Mouse (Mus musculus) heart, adult 2 months (tissue): ENCODE data around the gene Diablo. TPM values are rescaled to one million over a fixed set of nuclear protein-coding genes. Genes with fewer than 3 reads are reported as not detected.
A peak's percentile ranks its signal among the peaks of the same experiment; 100 is the strongest.
"Not testable (repeated sequence)": the region's sequence is repeated elsewhere in the genome, so short reads cannot be mapped to it uniquely, and the experiment has no call there.

Experiments used
- DNase-seq, 2 experiments: peaks; one replicate each; pipeline ENCODE4 v3.0.0; 2021
- H3K27ac ChIP-seq: fragments of 200-600 bp; 2 replicates; pipeline ENCODE4 v1.8.1; 2022
- H3K27me3 ChIP-seq: fragments of 200-500 bp; 2 replicates; pipeline ENCODE4 v1.6.1; 2012; ENCODE audit warnings: mild to moderate bottlenecking, low read length, inconsistent platforms, mixed read lengths; ENCODE audit not compliant: control insufficient read depth, insufficient read depth
- H3K36me3 ChIP-seq: fragments of 200-500 bp; 2 replicates; pipeline ENCODE4 v1.6.1; 2012; ENCODE audit warnings: low read length, inconsistent platforms; ENCODE audit not compliant: control insufficient read depth, insufficient read depth
- H3K4me1 ChIP-seq: fragments of 200-500 bp; 2 replicates; pipeline ENCODE4 v1.6.1; 2011; ENCODE audit warnings: low read length; ENCODE audit not compliant: control insufficient read depth, insufficient read depth
- H3K4me3 ChIP-seq: fragments of 200-600 bp; 2 replicates; pipeline ENCODE4 v1.8.1; 2022
- H3K79me2 ChIP-seq: fragments of 200-500 bp; replicated peaks from 2 replicates; pipeline ENCODE4 v1.6.1; 2012; ENCODE audit warnings: mild to moderate bottlenecking, inconsistent platforms, low read length, moderate library complexity, mixed read lengths; ENCODE audit not compliant: control insufficient read depth, insufficient read depth
- H3K9ac ChIP-seq: fragments of 200-500 bp; 2 replicates; pipeline ENCODE4 v1.6.1; 2012; ENCODE audit warnings: low read depth, mild to moderate bottlenecking, control low read depth, inconsistent platforms, low read length, mixed read lengths
- CTCF ChIP-seq: fragments of 200-600 bp; IDR thresholded peaks from 2 replicates; pipeline ENCODE4 v1.8.1; 2022; ENCODE audit warnings: antibody characterized with exemption, mild to moderate bottlenecking, moderate library complexity
- EP300 ChIP-seq: fragments of 200-500 bp; IDR thresholded peaks from 2 replicates; pipeline ENCODE4 v1.6.1; 2011; ENCODE audit warnings: low read depth, low read length, control low read depth; ENCODE audit not compliant: insufficient read depth
- POLR2A ChIP-seq: fragments of 200-500 bp; IDR thresholded peaks from 2 replicates; pipeline ENCODE4 v1.6.1; 2011; ENCODE audit warnings: mild to moderate bottlenecking, low read depth, low read length, control low read depth; ENCODE audit not compliant: insufficient read depth
- WGBS: fragments of 180-500 bp; shearing (Covaris S2); methylation state at CpG from one replicate; pipeline ENCODE4 v1.1.7; 2018; 5-methylcytosine and 5-hydroxymethylcytosine counted together
- intact Hi-C: fragments of 180-260 bp; cut with DNase I; formaldehyde crosslinking; loops from one replicate; pipeline ENCODE4 v1.15.1; 2025
- polyA plus RNA-seq: library from polyadenylated mRNA; depleted of rRNA; stranded (reverse); fragments of >200 nt; gene quantifications from 2 replicates; pipeline ENCODE4 v1.2.3, GENCODE M21; 2012
- total RNA-seq, 2 experiments: library from RNA; stranded (reverse); gene quantifications; 2 replicates each; pipeline ENCODE4 v1.2.3; 2021

Gene Diablo
- total and polyA plus RNA-seq, 3 experiments: 64.7 to 93.8 (median 71.5) TPM

GRCm38 (mm10) chr5:123525281-123525680, 1.3 kb upstream of the Diablo start, which contains the start of gene Gm49027:
Gene Gm49027 (minus strand): TSS chr5:123525488.
- H3K27me3 ChIP-seq: no peaks in the 10 kb centered on the region
- peak within 1 kb of the TSS; percentile 43; the same call in 1 of the 2 replicates for H3K9ac ChIP-seq
- intact Hi-C loops: no loop called here
- H3K36me3 ChIP-seq: peaks cover 3% of the 10 kb centered on the region; the same call in 1 of the 2 replicates
- TF ChIP-seq POLR2A: no peak
- no peak for TF ChIP-seq CTCF
- TF ChIP-seq EP300: no peak
- no peak within 1 kb of the TSS; the same call in 1 of the 2 replicates for H3K27ac ChIP-seq
- DNase-seq: peak; percentile 1 to 12
- WGBS: 90% methylated on average over 7 of the region's 7 CpGs
- H3K4me3 ChIP-seq: peak within 1 kb of the TSS; percentile 98
- peaks cover 5% of the 10 kb centered on the region; the same call in 1 of the 2 replicates for H3K4me1 ChIP-seq
- no peaks in the 10 kb centered on the region for H3K79me2 ChIP-seq

- peak overlapping the region; percentile 43 for H3K9ac ChIP-seq
- H3K27me3 ChIP-seq: no peaks in the 10 kb centered on the region
- no peak for DNase-seq
- TF ChIP-seq CTCF (peak; percentile 18; the same call in 1 of the 2 replicates), EP300 (no peak)
- H3K27ac ChIP-seq: no peak overlapping the region; the same call in 1 of the 2 replicates
- WGBS: under 1% methylated on average over 27 of the region's 27 CpGs
- peaks cover 3% of the 10 kb centered on the region; the same call in 1 of the 2 replicates for H3K36me3 ChIP-seq
- H3K4me1 ChIP-seq: peaks cover 5% of the 10 kb centered on the region; the same call in 1 of the 2 replicates
- peak overlapping the region; percentile 98 for H3K4me3 ChIP-seq
- intact Hi-C loops: no loop called here
- H3K79me2 ChIP-seq: no peaks in the 10 kb centered on the region
These were observed 396 bp upstream of the Diablo start for GRCm38 (mm10) chr5:123524393-123524750.

DNA sequence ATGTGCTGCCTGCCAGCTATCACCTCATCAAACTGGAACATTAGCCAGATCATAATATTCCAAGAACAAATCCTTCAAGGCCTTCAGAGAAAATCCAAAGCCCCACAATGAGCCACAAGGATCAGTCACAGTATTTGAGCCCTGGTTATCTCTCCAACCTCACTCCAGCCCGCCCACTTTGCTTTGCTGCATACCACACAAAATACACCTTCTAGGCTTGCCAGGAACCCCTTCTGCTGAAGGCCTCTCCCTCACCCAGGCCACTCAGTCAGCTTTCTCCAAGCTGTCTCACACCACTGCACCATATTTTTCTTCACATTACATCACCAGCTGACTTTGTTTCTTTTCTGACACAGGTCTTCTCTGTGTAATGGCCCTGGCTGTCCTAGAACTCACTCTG, 1.8 kb downstream of the Diablo start:
- Histone ChIP-seq H3K27ac (no peak overlapping the region), H3K79me2 (no peaks in the 10 kb centered on the region), H3K4me3 (no peak overlapping the region), H3K4me1 (peaks cover 5% of the 10 kb centered on the region; the same call in 1 of the 2 replicates), H3K27me3 (no peaks in the 10 kb centered on the region), H3K9ac (no peak overlapping the region), H3K36me3 (peaks cover 3% of the 10 kb centered on the region; the same call in 1 of the 2 replicates)
- 74% methylated on average over 1 of the region's 1 CpGs for WGBS
- intact Hi-C loops: loop anchor here (2.0 kb wide), 1 partner anchor 77 kb away; no protein-coding TSS in a partner anchor
- peak in 1 of 2 experiments; percentile 11 for DNase-seq
- TF ChIP-seq CTCF: no peak
- TF ChIP-seq POLR2A: no peak
- no peak for TF ChIP-seq EP300

GRCm38 (mm10) chr5:123521621-123522020, 2.4 kb downstream of the Diablo start:
- peaks cover 3% of the 10 kb centered on the region; the same call in 1 of the 2 replicates for H3K36me3 ChIP-seq
- WGBS: 75% methylated on average over 1 of the region's 1 CpGs
- no peaks in the 10 kb centered on the region for H3K79me2 ChIP-seq
- peaks cover 5% of the 10 kb centered on the region; the same call in 1 of the 2 replicates for H3K4me1 ChIP-seq
- H3K27me3 ChIP-seq: no peaks in the 10 kb centered on the region
- intact Hi-C loops: loop anchor here (2.0 kb wide), 1 partner anchor 77 kb away; no protein-coding TSS in a partner anchor
- DNase-seq: peak in 1 of 2 experiments; percentile 4
- H3K4me3 ChIP-seq: no peak overlapping the region
- no peak overlapping the region for H3K9ac ChIP-seq
- no peak for TF ChIP-seq EP300
- TF ChIP-seq POLR2A: no peak
- no peak for TF ChIP-seq CTCF
- H3K27ac ChIP-seq: no peak overlapping the region

- H3K4me1 ChIP-seq: peaks cover 5% of the 10 kb centered on the region; the same call in 1 of the 2 replicates
- H3K27ac ChIP-seq: no peak overlapping the region
- H3K79me2 ChIP-seq: no peaks in the 10 kb centered on the region
- DNase-seq: peak in 1 of 2 experiments; percentile 14
- H3K4me3 ChIP-seq: no peak overlapping the region
- H3K27me3 ChIP-seq: no peaks in the 10 kb centered on the region
- no peak overlapping the region for H3K9ac ChIP-seq
- peaks cover 3% of the 10 kb centered on the region; the same call in 1 of the 2 replicates for H3K36me3 ChIP-seq
- no peak for TF ChIP-seq CTCF
- no peak for TF ChIP-seq POLR2A
- TF ChIP-seq EP300: no peak
- 92% methylated on average over 9 of the region's 9 CpGs for WGBS
- intact Hi-C loops: no loop called here
These were observed 3.3 kb downstream of the Diablo start for GRCm38 (mm10) chr5:123520666-123521065.

DNA sequence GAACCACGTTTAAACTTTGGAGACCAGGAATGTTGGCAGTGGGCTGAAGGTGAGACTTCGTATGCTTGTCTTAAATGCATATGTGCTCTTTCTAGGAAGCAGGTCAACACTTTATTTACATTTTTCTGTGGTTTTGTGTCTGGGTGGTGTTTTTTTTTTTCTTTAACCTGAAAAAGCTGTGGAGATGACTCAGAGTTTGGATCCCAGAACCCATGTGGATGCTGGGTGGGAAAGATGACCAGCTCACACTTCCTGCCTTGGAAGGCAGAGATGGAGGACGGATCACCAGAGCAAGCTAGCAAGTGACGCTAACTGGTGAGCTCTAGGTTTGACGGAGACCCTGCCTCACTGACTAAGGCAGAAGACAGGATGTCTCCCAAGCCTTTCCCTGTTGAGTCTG, 9.1 kb downstream of the Diablo start:
- no peak for TF ChIP-seq POLR2A
- TF ChIP-seq CTCF: no peak
- no peak for TF ChIP-seq EP300
- Histone ChIP-seq H3K27ac (no peak overlapping the region), H3K9ac (no peak overlapping the region), H3K36me3 (no peaks in the 10 kb centered on the region), H3K4me1 (no peaks in the 10 kb centered on the region), H3K79me2 (no peaks in the 10 kb centered on the region), H3K27me3 (no peaks in the 10 kb centered on the region), H3K4me3 (no peak overlapping the region)
- 90% methylated on average over 5 of the region's 5 CpGs for WGBS
- DNase-seq: no peak
- intact Hi-C loops: no loop called here

DNA sequence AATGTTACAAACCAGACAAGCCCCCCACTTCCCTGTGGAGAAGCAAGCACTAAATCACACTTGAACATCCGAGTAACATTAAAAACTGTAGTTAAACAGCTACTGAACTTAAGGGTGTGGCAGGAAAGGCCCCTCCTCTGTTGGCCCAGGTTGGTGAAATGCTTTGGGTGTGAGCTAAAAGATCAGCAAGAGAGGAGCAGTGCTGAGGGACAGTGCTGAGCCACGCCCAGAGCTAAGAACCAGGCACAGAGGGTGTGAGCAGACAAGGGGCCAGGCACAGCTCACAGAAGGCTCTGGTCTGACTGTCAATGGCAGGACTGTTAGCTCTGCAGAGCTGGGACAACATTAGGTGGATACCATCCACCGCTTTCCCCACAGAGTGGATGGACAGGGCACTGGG, 11.9 kb downstream of the Diablo start:
- intact Hi-C loops: no loop called here
- DNase-seq: no peak
- Histone ChIP-seq H3K27me3 (no peaks in the 10 kb centered on the region), H3K4me1 (peaks cover 2% of the 10 kb centered on the region; the same call in 1 of the 2 replicates), H3K79me2 (no peaks in the 10 kb centered on the region), H3K27ac (no peak overlapping the region), H3K9ac (no peak overlapping the region), H3K4me3 (no peak overlapping the region), H3K36me3 (no peaks in the 10 kb centered on the region)
- no peak for TF ChIP-seq CTCF
- TF ChIP-seq EP300: no peak
- TF ChIP-seq POLR2A: no peak
- WGBS: 62% methylated on average over 3 of the region's 3 CpGs

DNA sequence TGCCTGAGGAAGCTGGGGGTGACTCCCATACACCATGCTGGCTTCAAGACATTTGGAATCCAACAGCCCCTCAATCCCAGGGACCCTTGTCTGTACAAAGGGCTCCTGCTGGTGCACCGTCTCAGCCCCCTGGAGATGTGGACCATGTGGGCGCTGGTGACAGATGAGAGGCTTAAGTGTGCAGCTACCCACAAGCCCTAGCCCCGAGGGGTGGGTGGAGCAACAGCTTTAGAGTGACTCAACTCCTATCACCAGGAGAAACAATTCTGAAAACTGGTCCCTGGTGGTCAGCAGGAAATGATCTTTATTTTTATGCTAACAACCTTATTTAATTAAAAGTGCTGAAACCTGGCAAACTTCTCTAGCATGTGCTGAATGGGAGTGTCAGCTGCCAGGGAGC, 12.6 kb downstream of the Diablo start:
- H3K27me3 ChIP-seq, intact Hi-C loops, DNase-seq, H3K36me3 ChIP-seq, H3K4me1 ChIP-seq, H3K9ac ChIP-seq, H3K4me3 ChIP-seq, H3K27ac ChIP-seq, H3K79me2 ChIP-seq: not testable (repeated sequence)
- WGBS: 70% methylated on average over 3 of the region's 3 CpGs
